Mouse (Mus musculus) ovary, postnatal 10 days (tissue): ENCODE measurements around the gene Grin2b.

ENCODE experiments used
- DNase-seq: peaks from one replicate; pipeline ENCODE4 v3.0.0; 2022; ENCODE audit warnings: low spot score

The Grin2b gene

DNA sequence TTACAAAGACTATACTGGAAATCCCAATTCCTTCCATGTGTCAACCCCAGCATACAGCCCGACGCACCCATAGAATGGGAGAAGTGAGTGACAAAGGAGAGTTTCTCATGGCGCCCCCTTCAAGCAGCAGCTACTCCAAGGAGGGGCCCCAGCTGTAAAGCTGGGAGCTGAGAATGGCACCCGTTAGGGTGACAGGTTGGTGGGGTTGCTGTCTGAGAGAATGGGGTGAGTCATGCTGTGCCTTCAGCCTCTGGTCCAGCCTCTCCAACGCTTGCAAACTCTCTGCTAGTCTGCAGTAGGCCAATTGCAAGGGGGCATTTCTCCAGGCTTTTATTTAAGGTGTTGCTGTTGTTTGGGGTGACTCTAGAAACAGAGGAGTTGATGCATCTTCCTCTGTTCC is 73.1 kb downstream of the Grin2b start:
- DNase-seq: no peak

DNA sequence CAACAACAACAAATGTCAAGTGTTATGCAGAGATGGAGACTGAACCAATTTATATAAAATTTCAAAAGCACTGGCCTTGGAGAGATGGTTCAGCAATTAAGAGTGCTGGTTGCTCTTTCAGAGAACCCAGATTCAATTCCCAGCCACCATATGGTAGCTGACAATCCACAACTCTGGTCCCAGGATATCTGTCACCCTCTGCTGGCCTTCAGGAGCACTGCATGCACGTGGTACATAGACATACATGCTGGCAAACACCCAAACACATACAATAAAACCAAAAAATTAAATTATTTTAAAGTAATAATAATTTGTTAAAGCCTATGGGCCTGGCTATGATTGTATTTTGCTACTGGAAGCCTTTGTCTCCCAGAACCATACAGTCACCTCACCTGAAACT is 77.0 kb downstream of the Grin2b start:
- no peak for DNase-seq

GRCm38 (mm10) chr6:136079991-136080734 is 93.1 kb downstream of the Grin2b start:
- DNase-seq: no peak

DNA sequence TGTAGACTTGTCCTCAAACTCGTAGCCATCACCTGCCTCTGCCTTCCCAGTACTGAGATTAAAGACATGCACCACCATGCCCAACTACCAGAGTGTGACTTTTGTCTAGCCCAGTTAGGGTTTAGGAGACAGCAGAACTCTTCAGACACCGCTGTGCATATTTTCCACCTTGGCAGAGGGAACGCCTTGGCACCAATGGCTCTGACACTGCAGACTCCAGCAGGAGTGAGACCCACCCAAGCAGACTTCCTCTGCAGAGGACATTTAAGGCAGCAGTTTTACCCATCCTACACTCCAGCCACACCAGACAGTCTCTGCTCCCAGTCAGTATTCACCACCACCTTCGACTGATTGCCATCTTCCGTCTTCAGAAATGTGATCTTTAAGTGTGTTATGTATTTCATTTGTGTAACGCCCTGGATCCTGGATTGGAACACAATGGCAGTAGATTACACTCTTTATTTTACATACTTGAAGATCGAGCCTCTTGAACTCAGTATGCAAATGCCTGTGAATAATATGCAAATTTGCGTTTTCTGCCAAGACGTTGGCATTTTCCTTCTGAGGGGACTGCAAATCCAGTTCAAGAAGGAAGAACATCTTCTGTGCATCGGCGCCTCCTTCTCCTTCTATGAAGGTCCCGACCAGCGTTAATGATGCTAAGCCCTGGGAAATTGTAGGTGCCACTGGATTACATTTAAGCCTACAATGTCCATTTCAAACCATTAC is 100.8 kb downstream of the Grin2b start:
- DNase-seq: no peak

- DNase-seq: no peak
Observed at GRCm38 (mm10) chr6:136070101-136070500, 103.2 kb downstream of the Grin2b start.

DNA sequence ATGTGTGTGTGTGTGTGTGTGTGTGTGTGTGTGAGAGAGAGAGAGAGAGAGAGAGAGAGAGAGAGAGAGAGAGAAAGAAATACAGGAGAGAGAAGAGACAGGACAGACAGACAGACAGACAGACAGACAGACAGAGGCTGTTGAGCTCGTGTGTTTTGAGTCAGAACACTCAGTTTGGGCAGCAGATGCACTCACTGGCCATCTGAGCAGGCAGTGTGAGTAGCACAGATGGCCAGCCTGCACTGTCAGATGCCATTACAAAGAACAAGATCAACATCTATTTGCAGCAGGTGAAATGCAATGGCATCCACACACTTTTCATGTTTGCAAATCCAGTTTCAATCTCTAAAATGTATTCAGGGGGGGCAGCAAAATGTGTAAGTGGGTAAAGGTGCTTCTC is 120.0 kb downstream of the Grin2b start:
- DNase-seq: no peak

- DNase-seq: no peak
Observed at GRCm38 (mm10) chr6:136050346-136050745, 123.0 kb downstream of the Grin2b start.

- DNase-seq: no peak
Observed at GRCm38 (mm10) chr6:136048084-136048483, 125.2 kb downstream of the Grin2b start.

DNA sequence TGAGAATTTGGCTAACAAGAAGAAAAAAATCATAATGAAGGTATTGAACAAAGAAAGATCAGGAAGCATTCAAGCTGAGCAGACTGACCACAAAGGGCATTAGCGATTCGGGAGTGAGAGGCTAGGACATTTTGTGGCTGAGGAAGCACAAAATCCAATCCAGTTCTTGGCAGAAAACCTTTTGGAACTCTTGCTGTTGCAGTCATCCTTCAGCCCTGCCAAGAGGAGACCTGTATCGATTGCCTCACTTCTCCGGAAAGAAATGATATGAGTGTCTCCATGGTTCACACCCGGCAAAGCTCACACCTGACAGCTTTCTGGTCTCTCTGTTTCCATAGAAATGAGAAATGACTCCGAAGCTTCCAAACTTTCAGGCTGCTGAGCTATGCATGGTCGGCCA is 127.2 kb downstream of the Grin2b start:
- no peak for DNase-seq

DNA sequence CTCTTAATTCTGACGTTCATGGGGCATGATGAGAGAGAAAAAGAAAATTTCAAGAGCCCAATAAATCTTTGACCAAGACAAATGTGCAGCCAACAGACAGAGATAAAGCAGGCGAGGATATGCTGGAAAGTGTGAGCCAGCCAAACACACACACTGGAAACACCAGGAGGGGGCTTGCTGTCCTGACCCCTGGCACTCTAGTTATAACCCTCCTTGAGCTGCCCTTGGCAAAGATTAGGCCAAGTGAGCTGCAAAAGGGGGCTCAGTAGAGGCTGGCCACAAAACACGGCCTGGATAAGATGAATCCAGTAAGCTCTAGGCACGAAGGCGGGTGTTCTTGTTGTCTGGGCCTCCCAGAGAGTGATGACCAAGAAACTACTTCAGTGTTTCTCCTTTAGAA is 128.8 kb downstream of the Grin2b start:
- no peak for DNase-seq

GRCm38 (mm10) chr6:136042375-136042774 is 130.9 kb downstream of the Grin2b start:
- DNase-seq: no peak

DNA sequence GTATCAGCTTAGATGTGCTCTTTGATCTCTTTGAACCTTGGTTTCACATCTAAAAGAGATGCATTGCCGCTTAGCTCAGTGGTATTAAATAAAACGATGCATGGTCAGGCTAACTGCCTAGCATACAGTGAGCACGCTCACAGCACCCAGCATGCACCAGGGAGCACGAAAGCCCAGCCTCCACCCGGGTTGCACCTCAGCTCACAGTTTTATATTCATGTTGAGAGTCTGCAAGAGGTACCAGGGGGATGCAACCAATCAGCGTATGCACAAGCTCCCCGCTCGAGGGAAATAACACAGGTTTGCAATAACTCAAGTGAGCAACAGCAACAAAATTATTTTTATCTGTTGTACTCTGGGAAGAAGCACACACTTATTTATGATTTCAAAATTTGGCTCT is 131.5 kb downstream of the Grin2b start:
- DNase-seq: no peak

DNA sequence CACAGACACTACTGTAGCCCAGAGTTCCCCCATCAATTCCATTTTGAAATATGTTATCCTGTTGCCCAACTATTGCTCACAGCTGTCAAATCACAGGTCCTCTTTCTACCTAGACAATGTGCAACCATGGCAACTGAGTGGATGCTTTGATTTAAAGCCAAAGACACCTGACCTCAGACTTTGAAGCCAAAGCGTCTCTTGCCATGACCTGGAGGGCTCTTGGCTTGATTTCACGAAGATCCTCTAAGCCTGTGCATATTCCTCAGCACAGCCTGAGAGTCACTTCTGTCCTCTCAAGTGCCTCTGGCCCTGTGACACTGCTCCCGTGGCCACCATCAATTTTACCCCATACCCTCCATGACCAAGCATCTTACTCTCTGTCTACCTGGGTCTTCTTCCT is 132.4 kb downstream of the Grin2b start:
- DNase-seq: no peak

- DNase-seq: no peak
Observed at GRCm38 (mm10) chr6:136029235-136029939, 143.9 kb downstream of the Grin2b start.

DNA sequence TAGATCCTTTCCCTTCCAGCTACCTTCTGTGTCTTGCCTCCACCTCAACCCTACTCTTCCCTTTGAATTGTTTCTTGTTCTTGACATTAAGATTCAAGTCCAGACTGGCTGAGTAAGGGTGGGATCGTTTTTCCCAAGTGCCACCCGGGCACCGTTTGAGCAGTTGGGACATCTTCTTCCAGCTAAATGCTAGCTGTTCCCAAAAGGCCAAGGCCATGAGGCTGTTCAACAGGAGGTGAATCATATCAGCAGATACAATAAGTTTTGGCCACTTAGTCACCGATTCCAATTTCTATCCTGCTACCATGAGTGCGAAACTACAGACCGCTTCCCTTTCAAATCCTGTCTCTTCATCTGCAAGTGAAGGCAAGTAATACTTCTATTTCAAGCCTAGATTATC is 146.4 kb downstream of the Grin2b start:
- DNase-seq: no peak

GRCm38 (mm10) chr6:136025801-136026200 is 147.5 kb downstream of the Grin2b start:
- no peak for DNase-seq

GRCm38 (mm10) chr6:136020460-136020859 is 152.9 kb downstream of the Grin2b start:
- no peak for DNase-seq

GRCm38 (mm10) chr6:136018962-136019361 is 154.3 kb downstream of the Grin2b start:
- DNase-seq: no peak

GRCm38 (mm10) chr6:136013556-136014380 is 159.5 kb downstream of the Grin2b start:
- DNase-seq: no peak

GRCm38 (mm10) chr6:136011533-136011932 is 161.8 kb downstream of the Grin2b start:
- no peak for DNase-seq

GRCm38 (mm10) chr6:136011038-136011311 is 162.3 kb downstream of the Grin2b start:
- DNase-seq: no peak

GRCm38 (mm10) chr6:136010290-136011037 is 162.8 kb downstream of the Grin2b start:
- no peak for DNase-seq
